Mouse (Mus musculus): ENCODE results near the gene Ppfia1.

The Ppfia1 gene

GRCm38 (mm10) chr7:144553237-144554122 lies at the start of gene Ppfia1:
Ppfia1 (minus strand) TSS chr7:144553729.
- DNase-seq (ENCODE audit: low spot score in 2 of 2): peak; percentile 94 to 96

GRCm38 (mm10) chr7:144600333-144600900 lies 46.9 kb upstream of the Ppfia1 start:
- DNase-seq (ENCODE audit: low spot score in 2 of 2): no peak

- DNase-seq (ENCODE audit: low spot score in 2 of 2): no peak
Measured at GRCm38 (mm10) chr7:144589508-144589907, 36.0 kb upstream of the Ppfia1 start.

GRCm38 (mm10) chr7:144587291-144587690 lies 33.8 kb upstream of the Ppfia1 start:
- no peak for DNase-seq (ENCODE audit: low spot score in 2 of 2)

- DNase-seq (ENCODE audit: low spot score in 2 of 2): peak; percentile 9 to 69
Measured at GRCm38 (mm10) chr7:144585648-144586047, 32.1 kb upstream of the Ppfia1 start.

- no peak for DNase-seq (ENCODE audit: low spot score in 2 of 2)
Measured at GRCm38 (mm10) chr7:144583619-144584018, 30.1 kb upstream of the Ppfia1 start.

- DNase-seq (ENCODE audit: low spot score in 2 of 2): peak; percentile 92 to 97
Measured at GRCm38 (mm10) chr7:144582284-144582980, 28.9 kb upstream of the Ppfia1 start, which contains the start of gene Fadd. Fadd (minus strand) TSS chr7:144582463.

GRCm38 (mm10) chr7:144581559-144582283 lies 28.2 kb upstream of the Ppfia1 start:
- DNase-seq (ENCODE audit: low spot score in 2 of 2): peak; percentile 79 to 82

- no peak for DNase-seq (ENCODE audit: low spot score in 2 of 2)
Measured at GRCm38 (mm10) chr7:144577876-144578275, 24.3 kb upstream of the Ppfia1 start.

- no peak for DNase-seq (ENCODE audit: low spot score in 2 of 2)
Measured at GRCm38 (mm10) chr7:144572234-144572633, 18.7 kb upstream of the Ppfia1 start.

GRCm38 (mm10) chr7:144571598-144571997 lies 18.1 kb upstream of the Ppfia1 start:
- DNase-seq (ENCODE audit: low spot score in 2 of 2): no peak

- peak in 1 of 2 experiments; percentile 30 for DNase-seq (ENCODE audit: low spot score in 2 of 2)
Measured at GRCm38 (mm10) chr7:144569428-144569827, 15.9 kb upstream of the Ppfia1 start.

GRCm38 (mm10) chr7:144568091-144568490 lies 14.6 kb upstream of the Ppfia1 start:
- no peak for DNase-seq (ENCODE audit: low spot score in 2 of 2)

- no peak for DNase-seq (ENCODE audit: low spot score in 2 of 2)
Measured at GRCm38 (mm10) chr7:144566921-144567682, 13.6 kb upstream of the Ppfia1 start.

GRCm38 (mm10) chr7:144563456-144564155 lies 10.1 kb upstream of the Ppfia1 start:
- DNase-seq (ENCODE audit: low spot score in 2 of 2): no peak

GRCm38 (mm10) chr7:144562016-144562415 lies 8.5 kb upstream of the Ppfia1 start:
- DNase-seq (ENCODE audit: low spot score in 2 of 2): no peak

- DNase-seq (ENCODE audit: low spot score in 2 of 2): no peak
Measured at GRCm38 (mm10) chr7:144560594-144560993, 7.1 kb upstream of the Ppfia1 start.

- DNase-seq (ENCODE audit: low spot score in 2 of 2): no peak
Measured at GRCm38 (mm10) chr7:144558552-144558951, 5.0 kb upstream of the Ppfia1 start.

GRCm38 (mm10) chr7:144554123-144554472 lies 569 bp upstream of the Ppfia1 start:
- no peak for DNase-seq (ENCODE audit: low spot score in 2 of 2)

- no peak for DNase-seq (ENCODE audit: low spot score in 2 of 2)
Measured at GRCm38 (mm10) chr7:144552274-144552673, 1.3 kb downstream of the Ppfia1 start.

All from urinary bladder, adult 18-20 months (tissue).